Mouse (Mus musculus) olfactory bulb, adult 2 months (tissue): ENCODE results near the gene Gm5862.
"Not testable (repeated sequence)": the region's sequence is repeated elsewhere in the genome, so short reads cannot be mapped to it uniquely, and the experiment has no call there.

ENCODE experiments used
- CTCF ChIP-seq: fragments of 200-500 bp; IDR thresholded peaks from 2 replicates; pipeline ENCODE4 v1.5.1; 2012; ENCODE audit warnings: low read depth, mild to moderate bottlenecking, low read length, moderate library complexity; ENCODE audit not compliant: insufficient read depth
- POLR2A ChIP-seq: fragments of 200-500 bp; IDR thresholded peaks from 2 replicates; pipeline ENCODE4 v1.6.1; 2012; ENCODE audit warnings: mild to moderate bottlenecking, low read depth, low read length, moderate library complexity; ENCODE audit not compliant: insufficient read depth

GRCm38 (mm10) chr5:26004698-26005097, 18.0 kb downstream of the Gm5862 start, which contains the start of gene Gm1979:
- not testable (repeated sequence) for TF ChIP-seq POLR2A, CTCF
